Mouse (Mus musculus) inflammation-experienced regulatory T-cells, adult 16 weeks (primary cell): ENCODE data around the gene Vmn1r181. TPM values are rescaled to one million over a fixed set of nuclear protein-coding genes. Genes with fewer than 3 reads are reported as not detected.

Experiments used
- polyA plus RNA-seq: library from polyadenylated mRNA; unstranded; fragments of 100-300 nt; shearing (Covaris generic); gene quantifications from one replicate; pipeline ENCODE4 v1.2.1, GENCODE M21; 2017

Gene Vmn1r181
- not detected for polyA plus RNA-seq

GRCm38 (mm10) chr7:23974315-23974714 is at the start of gene Vmn1r181:
Gene Vmn1r181, plus strand, starts transcription at chr7:23974615.

GRCm38 (mm10) chr7:23926678-23927077 is 47.7 kb upstream of the Vmn1r181 start, which contains the start of gene Vmn1r179:
Gene Vmn1r179, plus strand, starts transcription at chr7:23926978.

GRCm38 (mm10) chr7:23950332-23950731 is 24.1 kb upstream of the Vmn1r181 start, which contains the start of gene Vmn1r180:
Gene Vmn1r180, plus strand, starts transcription at chr7:23950632.

GRCm38 (mm10) chr7:24001391-24001790 is 27.0 kb downstream of the Vmn1r181 start, which contains the start of gene V1rd19:
Gene V1rd19, plus strand, starts transcription at chr7:24001691.

Other genes with a start within 250 kb of the Vmn1r181 start
- gene Vmn1r174, start 222.3 kb upstream of the Vmn1r181 start, polyA plus RNA-seq: 0.05 TPM
- not detected for gene Vmn1r175, start 164.0 kb upstream of the Vmn1r181 start, polyA plus RNA-seq
- not detected for gene Vmn1r176, start 137.2 kb upstream of the Vmn1r181 start, polyA plus RNA-seq
- gene Vmn1r177, start 108.2 kb upstream of the Vmn1r181 start, polyA plus RNA-seq: not detected
- gene Vmn1r178, start 82.6 kb upstream of the Vmn1r181 start, polyA plus RNA-seq: not detected
- gene Vmn1r179, start 47.6 kb upstream of the Vmn1r181 start, polyA plus RNA-seq: 0.10 TPM
- not detected for gene Vmn1r180, start 24.0 kb upstream of the Vmn1r181 start, polyA plus RNA-seq
- gene V1rd19, start 27.1 kb downstream of the Vmn1r181 start, polyA plus RNA-seq: not detected
- not detected for gene Vmn1r183, start 78.6 kb downstream of the Vmn1r181 start, polyA plus RNA-seq
- gene Zfp180, start 107.3 kb downstream of the Vmn1r181 start, polyA plus RNA-seq: 42.0 TPM
- gene Zfp112, start 137.7 kb downstream of the Vmn1r181 start, polyA plus RNA-seq: 1.4 TPM
- gene Zfp235, start 159.6 kb downstream of the Vmn1r181 start, polyA plus RNA-seq: 20.7 TPM
- gene Zfp114, start 200.4 kb downstream of the Vmn1r181 start, polyA plus RNA-seq: 1.9 TPM
- 1.2 TPM for gene Zfp111, start 236.8 kb downstream of the Vmn1r181 start, polyA plus RNA-seq